Mouse (Mus musculus) spleen, postnatal 10 days (tissue): ENCODE results near the gene Dgcr2.

ENCODE experiments used
- DNase-seq, 2 experiments: peaks; one replicate each; pipeline ENCODE4 v3.0.0; 2021 to 2022; ENCODE audit warnings: low spot score in 2 of 2

Dgcr2 gene

GRCm38 (mm10) chr16:17848928-17849327 is 49.4 kb downstream of the Dgcr2 start:
- no peak for DNase-seq

- no peak for DNase-seq
These were observed 49.9 kb downstream of the Dgcr2 start for GRCm38 (mm10) chr16:17848431-17848830.

GRCm38 (mm10) chr16:17843701-17844365 is 54.5 kb downstream of the Dgcr2 start:
- no peak for DNase-seq

GRCm38 (mm10) chr16:17842437-17842836 is 55.9 kb downstream of the Dgcr2 start:
- no peak for DNase-seq

- DNase-seq: no peak
These were observed 58.4 kb downstream of the Dgcr2 start for GRCm38 (mm10) chr16:17839976-17840375.

- no peak for DNase-seq
These were observed 60.3 kb downstream of the Dgcr2 start, which contains the start of gene Car15 for GRCm38 (mm10) chr16:17838051-17838450. Gene Car15 (minus strand): TSS chr16:17838364.

- no peak for DNase-seq
These were observed 62.9 kb downstream of the Dgcr2 start for GRCm38 (mm10) chr16:17835481-17835880.

- DNase-seq: no peak
These were observed 63.8 kb downstream of the Dgcr2 start for GRCm38 (mm10) chr16:17834543-17834942.

- no peak for DNase-seq
These were observed 64.5 kb downstream of the Dgcr2 start for GRCm38 (mm10) chr16:17833681-17834399.

GRCm38 (mm10) chr16:17833321-17833680 is 65.1 kb downstream of the Dgcr2 start:
- no peak for DNase-seq

- no peak for DNase-seq
These were observed 65.5 kb downstream of the Dgcr2 start, which contains the start of gene B830017H08Rik for GRCm38 (mm10) chr16:17832821-17833220. Gene B830017H08Rik (plus strand): TSS chr16:17833121.

- no peak for DNase-seq
These were observed 66.6 kb downstream of the Dgcr2 start for GRCm38 (mm10) chr16:17831781-17832180.

GRCm38 (mm10) chr16:17830385-17831178 is 67.8 kb downstream of the Dgcr2 start:
- DNase-seq: no peak

- DNase-seq: no peak
These were observed 69.5 kb downstream of the Dgcr2 start for GRCm38 (mm10) chr16:17828867-17829266.

GRCm38 (mm10) chr16:17828229-17828628 is 70.1 kb downstream of the Dgcr2 start:
- no peak for DNase-seq

GRCm38 (mm10) chr16:17826500-17826899 is 71.9 kb downstream of the Dgcr2 start:
- DNase-seq: no peak

- DNase-seq: no peak
These were observed 81.8 kb downstream of the Dgcr2 start for GRCm38 (mm10) chr16:17816528-17816927.

- DNase-seq: peak in 1 of 2 experiments; percentile 72
These were observed 82.7 kb downstream of the Dgcr2 start for GRCm38 (mm10) chr16:17815411-17816402.

GRCm38 (mm10) chr16:17813173-17813572 is 85.2 kb downstream of the Dgcr2 start:
- DNase-seq: no peak

- no peak for DNase-seq
These were observed 86.2 kb downstream of the Dgcr2 start for GRCm38 (mm10) chr16:17812120-17812519.

- DNase-seq: no peak
These were observed 88.7 kb downstream of the Dgcr2 start for GRCm38 (mm10) chr16:17809711-17810110.
